Mouse (Mus musculus) kidney, adult 8-10 months (tissue): ENCODE data around the gene Col4a1.

ENCODE experiments used
- DNase-seq, 2 experiments: peaks; one replicate each; pipeline ENCODE4 v3.0.0; 2022

Gene Col4a1

GRCm38 (mm10) chr8:11262031-11262735 is 50.4 kb downstream of the Col4a1 start:
- DNase-seq: no peak

- peak in 1 of 2 experiments; percentile 29 for DNase-seq
These were observed 52.6 kb downstream of the Col4a1 start for GRCm38 (mm10) chr8:11259832-11260615.

DNA sequence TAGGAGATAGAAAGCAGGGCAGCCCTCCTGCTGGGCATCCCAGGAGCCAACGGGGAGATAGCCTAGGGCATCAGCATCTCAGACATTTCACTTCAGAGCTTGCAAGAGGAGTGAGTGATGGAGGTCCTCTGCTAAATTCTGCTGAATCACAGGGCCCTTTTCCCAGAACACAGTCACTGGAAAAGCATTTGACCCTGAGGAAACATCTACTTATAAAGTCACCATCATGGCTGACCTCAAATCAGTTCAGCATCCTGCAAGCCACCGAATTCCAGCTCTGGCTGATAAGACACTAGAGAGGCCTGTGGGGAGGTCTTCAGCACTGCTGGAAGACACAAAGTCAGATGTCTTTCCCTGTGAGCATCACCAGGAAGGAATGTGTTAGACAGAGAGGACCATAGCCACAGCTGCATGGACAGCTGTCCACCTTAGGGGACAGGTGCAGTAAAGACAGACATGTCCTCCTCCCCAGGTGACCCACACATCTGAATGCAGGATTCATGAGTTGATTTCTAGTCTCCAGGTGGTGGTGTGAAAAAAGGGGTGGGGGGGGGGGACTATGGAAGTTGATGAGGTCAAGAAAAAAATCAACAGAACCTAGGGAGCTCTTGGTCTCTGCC is 54.0 kb downstream of the Col4a1 start:
- no peak for DNase-seq

DNA sequence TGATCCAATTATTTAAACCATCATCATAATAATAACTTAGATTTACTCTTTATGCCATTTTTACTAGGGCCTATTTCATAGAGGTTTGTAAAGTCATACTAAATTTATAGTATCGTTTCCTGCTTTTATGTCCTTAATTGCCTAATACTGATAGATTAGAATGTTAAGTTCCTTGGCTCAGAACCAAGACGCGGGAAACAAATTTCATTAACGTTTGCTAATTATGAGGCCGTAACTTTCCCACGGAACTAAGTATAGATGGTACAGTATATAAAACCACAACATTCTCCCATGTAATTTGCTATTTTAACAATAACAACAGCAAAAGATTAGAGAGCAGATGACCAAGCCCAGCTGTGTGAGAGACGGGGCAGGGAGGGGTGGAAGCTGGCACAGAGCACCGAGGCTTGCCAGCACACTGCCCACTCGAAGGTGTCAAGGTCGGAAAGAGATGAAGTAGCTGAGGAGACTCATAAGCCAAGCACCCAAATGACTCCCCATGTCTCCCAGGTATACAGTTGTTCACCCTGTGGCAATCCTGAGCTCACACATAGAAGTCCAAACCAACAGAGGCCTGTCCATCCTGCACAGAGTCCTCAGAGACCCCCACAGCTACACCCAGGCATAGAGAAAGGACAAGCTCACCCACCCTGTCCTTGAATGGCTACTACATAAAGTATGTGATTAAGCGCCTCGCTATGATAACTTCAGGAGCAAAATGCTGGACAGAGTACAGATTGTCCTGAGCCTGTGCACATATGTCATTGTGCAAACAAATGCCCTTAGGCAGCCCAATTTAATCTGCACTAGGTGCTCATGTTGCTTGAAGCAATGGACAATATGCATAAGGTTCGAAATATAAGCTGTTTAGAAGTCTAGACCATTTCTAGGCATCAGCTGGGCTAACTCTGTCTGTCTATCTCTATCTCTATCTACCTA is 55.3 kb downstream of the Col4a1 start:
- DNase-seq: no peak

- no peak for DNase-seq
These were observed 56.2 kb downstream of the Col4a1 start for GRCm38 (mm10) chr8:11256405-11256804.

GRCm38 (mm10) chr8:11255680-11256079 is 56.9 kb downstream of the Col4a1 start:
- DNase-seq: no peak

DNA sequence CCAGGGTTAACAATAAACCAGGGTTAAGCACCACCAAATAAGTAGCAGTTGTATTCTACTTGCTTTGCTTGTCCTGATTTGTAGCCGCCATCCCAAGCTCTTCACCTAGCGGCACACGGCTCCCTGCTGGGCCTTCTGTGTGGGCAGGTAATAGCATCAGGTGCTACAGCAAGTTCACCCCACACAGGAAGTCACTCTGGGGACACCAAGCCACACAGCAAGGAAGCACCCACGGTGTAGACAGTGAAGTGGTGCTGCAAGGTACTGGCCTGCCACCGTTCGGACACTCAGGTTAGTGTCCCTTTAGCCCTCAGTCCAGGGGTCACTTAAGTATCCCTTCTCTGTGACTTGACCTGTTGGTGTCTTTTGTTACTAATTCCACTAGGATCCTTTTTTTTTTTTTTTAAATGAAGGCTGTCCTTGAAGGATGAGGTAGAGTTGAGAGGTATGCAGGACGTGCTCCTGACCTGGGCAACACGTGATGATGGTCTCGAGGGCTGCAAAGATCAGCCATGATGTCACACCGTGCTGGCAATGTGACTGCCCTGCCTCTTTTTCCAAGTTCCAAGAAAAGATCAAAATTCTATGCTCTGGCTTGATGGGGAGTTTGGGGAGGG is 57.6 kb downstream of the Col4a1 start:
- no peak for DNase-seq

- no peak for DNase-seq
These were observed 58.1 kb downstream of the Col4a1 start for GRCm38 (mm10) chr8:11254510-11254909.

DNA sequence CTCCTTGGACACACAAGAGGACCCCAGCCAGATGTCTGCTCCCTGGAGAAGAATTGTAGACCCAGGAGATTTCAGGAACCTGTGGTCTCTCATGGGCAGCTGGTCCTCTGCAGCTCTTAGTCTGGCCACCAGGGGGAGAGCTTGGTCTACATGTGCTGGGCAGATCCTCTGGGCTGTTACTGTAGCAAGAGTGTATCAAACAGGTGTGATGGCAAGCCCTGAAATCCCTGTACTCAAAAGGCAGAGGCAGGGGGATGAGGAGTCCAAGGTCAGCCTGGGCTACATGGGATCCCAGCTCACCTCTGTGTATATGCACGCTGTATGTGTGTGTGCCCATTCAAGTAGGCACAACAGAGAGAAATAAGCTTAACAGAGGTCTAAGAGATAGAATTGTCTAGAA is 59.1 kb downstream of the Col4a1 start:
- DNase-seq: peak; percentile 73 to 89

DNA sequence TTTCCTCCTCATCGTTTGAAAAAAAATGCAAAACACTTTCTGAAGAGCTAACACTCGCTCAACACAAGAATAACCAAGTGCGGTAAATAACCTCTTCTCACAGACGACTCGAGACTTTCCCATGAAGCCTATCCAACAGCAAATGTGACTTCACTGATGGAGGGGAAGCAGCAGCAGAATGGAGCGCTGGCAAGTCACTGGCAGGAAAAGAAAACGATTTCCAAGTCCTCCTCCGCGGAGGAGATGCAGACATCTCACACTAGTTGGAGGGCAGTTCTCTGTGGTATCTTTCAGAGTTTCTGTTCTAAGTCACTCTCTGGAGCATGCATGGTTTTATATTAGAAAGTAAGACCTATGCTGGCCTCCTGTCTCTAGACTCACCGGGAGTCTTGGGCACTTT is 59.6 kb downstream of the Col4a1 start:
- DNase-seq: no peak

DNA sequence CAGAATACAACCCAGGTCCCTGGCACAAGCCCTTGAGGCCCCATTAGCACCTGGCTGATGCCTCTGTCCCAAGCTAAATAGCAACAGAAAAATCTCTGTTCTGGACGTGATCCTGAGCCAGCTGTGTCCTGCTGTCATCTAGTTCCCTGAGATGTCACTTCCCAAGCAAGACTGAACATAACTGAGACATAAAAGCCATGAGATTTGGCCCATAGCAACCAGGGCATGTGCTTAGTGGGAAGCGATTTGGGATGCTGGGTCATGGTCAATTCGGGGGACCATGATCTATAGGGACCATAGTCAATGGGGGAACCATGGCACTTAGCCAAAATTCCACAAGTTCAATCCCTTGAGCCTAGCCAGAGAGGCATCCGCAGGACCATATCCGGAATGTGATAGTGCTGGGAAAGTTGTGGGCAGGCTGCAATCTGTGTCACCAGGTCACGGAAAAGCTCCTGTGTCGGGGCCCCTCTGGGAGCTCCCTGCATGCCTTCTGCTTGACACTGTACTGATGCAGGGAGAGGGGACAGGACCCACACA is 60.3 kb downstream of the Col4a1 start:
- peak in 1 of 2 experiments; percentile 21 for DNase-seq

GRCm38 (mm10) chr8:11250149-11250548 is 62.5 kb downstream of the Col4a1 start:
- DNase-seq: no peak

DNA sequence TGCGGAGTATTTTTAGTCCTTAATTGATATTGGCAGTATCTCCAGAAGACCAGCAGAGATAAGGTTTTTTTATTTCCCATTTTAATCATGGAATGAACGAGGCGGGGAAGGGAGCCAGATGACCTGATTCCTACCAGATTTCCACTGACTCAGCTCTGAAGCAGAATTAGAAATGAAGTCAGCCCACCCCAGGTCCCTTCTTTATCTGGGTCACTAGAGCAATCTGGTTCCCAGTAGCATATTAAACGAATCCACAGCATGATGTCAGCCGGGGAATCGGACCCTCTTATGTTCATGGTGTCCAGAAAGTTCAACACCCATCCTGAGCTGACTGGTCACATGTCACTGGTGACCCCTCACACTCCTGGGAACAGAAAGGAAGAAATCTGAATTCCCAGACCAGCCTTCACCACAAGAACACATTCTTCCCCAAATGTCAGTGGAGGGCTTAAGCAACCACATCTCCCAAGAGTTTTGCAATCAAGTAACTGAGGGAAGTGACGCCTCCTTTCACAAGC is 63.0 kb downstream of the Col4a1 start:
- peak; percentile 28 to 35 for DNase-seq

DNA sequence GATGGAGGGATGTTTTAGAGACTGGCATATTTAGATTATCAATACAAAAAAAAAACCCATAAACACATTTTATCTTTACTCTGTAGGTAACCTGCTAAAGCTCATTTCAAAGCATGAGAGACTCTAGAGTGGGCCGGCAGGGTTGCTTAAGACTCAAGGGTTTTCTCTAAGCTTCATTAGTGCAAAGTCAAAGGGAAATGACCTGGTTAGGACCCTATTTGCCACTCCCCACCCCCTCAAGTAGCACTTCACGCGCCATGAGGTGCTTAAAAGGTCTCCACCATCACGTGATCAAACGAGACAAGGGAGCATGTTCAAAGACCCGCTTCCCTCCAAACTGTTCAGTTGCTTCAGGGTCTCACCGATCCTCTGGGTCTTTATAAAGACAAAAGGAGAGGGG is 63.9 kb downstream of the Col4a1 start:
- DNase-seq: no peak

GRCm38 (mm10) chr8:11241488-11241887 is 71.1 kb downstream of the Col4a1 start:
- no peak for DNase-seq

DNA sequence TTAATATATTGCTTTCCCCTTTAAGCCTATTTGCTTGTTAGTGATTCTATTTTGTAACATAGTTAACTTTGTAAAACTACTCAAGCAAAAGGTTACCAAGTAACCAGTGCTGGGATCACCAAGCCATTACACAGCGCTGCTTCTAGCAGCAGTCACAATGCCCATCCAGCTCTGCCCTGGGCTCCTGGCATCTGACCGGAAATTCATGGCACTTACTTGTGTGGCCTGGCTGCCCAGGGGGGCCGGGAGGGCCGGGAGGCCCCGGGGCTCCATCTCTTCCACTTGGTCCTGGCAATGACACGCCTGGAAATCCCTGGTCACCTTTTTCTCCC is 77.8 kb downstream of the Col4a1 start:
- peak; percentile 61 to 78 for DNase-seq

DNA sequence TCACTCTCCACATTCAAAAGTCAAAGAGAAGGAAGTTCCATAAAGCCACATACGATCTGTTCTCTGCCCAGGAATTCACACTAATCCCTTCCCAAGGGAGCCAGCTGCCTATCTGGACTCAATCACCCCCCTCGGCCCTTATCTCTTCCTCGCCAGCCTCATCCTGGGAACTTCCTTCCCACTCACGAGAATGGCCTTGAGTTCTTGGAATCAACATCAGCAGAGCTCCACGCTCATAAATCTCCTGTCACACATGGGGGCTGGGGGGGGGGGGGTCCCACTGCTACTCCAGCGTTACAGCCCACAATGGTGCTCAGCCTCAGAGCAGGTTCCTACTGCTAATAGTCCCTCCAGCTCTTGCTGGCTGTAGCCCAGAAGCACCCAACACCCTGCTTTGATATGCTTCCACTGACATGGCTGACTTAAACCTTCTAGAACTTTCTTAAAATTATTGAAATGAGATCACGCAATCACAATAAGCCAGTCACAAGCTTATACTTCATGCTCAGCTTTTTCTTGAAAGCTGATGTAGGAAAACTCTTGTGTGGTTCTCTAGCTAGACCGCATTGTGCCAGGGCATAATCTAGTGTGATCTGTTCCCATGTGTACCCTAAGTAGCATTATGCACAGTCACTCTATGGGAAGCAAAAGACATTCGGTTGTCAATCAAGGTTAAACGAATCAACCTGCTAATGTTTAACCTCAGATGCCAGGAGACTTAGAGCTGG is 78.3 kb downstream of the Col4a1 start:
- peak; percentile 48 to 68 for DNase-seq

DNA sequence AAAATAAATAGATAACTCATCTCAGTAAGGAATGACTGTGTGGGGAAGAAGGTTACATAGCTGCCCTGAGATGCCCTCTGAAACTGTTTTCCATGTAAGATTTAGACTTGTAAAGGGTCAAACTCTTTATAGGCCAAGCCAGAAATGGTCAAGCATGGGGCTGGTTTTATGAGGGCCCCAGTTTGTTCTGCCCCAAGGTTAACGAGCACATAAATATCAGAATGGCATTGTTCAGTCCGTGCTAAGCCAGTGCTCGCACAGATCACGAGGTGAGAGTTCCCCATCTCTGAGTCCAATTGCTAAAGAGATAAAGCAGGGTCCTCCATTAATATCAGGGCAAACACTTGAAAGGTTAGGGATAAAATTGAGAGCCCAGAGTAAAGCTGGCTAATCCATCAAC is 79.6 kb downstream of the Col4a1 start:
- DNase-seq: peak in 1 of 2 experiments; percentile 47

DNA sequence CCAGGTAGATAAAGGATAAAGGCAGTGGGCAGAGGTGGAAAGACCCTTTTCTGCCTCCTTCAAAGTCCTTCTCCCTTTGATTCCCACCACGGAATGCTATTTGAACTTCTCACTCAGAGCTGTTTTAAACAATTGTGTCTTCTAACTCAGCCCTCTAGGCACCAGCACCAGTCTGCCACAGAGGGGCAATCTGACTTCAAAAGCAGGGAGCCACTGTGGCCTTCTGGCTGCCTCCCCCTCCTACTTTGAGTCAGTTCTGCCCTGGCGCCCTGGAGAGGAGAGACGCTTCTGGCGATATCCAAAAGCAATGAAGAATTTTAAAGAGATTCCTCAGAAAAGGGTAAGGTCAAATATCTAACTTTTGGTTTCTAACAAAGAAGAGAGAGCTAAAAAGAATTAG is 82.3 kb downstream of the Col4a1 start:
- no peak for DNase-seq

GRCm38 (mm10) chr8:11227421-11227820 is 85.2 kb downstream of the Col4a1 start:
- no peak for DNase-seq
